Mouse (Mus musculus): ENCODE results near the gene Tnfrsf4. TPM values are rescaled to one million over a fixed set of nuclear protein-coding genes. Genes with fewer than 3 reads are reported as not detected.
A peak's percentile ranks its signal among the peaks of the same experiment; 100 is the strongest.

Tnfrsf4 gene
- polyA plus RNA-seq, 1 experiment from 2014 or later: 0.41 TPM

DNA sequence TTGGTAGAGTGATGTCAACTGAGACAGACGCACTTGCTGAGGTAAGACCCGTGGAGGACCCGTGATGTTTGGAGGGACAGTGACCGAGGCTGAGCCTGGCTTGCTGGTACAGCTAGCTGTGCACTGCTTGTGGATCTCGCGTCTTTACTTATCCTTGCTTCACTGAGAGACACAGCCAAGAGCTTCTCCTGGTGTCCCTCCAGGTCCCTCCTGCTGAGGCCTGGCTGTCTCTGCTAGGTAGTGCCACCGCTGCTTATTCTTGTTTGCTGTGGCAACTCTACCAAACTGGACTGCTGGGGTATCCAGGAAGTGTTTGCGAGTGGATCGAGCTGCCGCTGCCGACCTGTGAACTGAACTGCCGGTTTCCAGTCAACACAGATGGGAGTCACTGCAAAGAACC is 6.1 kb downstream of the Tnfrsf4 start:
- 88% methylated on average over 12 of the region's 12 CpGs for WGBS
- H3K9me3 ChIP-seq (ENCODE audit: control insufficient read depth, low read depth, low read length): no peaks in the 10 kb centered on the region
- no peak for ATAC-seq (ENCODE audit: insufficient number of reproducible peaks, insufficient read depth, low FRiP score, low read depth)

DNA sequence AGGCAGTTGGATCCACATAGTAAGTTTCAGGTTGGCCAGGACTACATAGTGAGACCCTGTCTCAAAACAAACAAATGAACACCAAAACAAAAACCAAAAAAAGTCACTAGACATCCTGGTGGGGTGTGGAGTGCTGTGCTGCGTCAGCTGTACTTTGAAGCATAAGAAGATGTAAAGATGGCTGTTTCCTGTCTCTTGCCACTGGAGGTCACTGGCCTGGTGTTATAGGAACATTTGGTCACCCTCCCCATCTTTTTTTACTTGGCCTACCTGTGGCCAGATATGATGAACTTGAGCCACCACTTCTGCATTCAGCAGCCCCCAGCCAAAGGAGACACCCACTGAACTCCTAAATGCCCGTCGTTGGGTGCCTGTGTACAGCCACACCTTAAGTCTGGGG is 7.7 kb downstream of the Tnfrsf4 start:
- no peaks in the 10 kb centered on the region for H3K27me3 ChIP-seq (ENCODE audit: control insufficient read depth, insufficient read depth, low read length)
- no peak overlapping the region for H3K4me2 ChIP-seq (replicated peaks; ENCODE audit: low read depth, low read length)
- no peak overlapping the region for H3K27ac ChIP-seq (ENCODE audit: low read length)
- ATAC-seq (ENCODE audit: insufficient number of reproducible peaks, insufficient read depth, low FRiP score, low read depth): no peak
- 66% methylated on average over 3 of the region's 3 CpGs for WGBS
- no peaks in the 10 kb centered on the region for H3K9me3 ChIP-seq (ENCODE audit: control insufficient read depth, low read depth, low read length)
- H3K4me1 ChIP-seq (ENCODE audit: control insufficient read depth, insufficient read depth, low read length): no peaks in the 10 kb centered on the region
- no peak overlapping the region for H3K4me3 ChIP-seq (ENCODE audit: low read depth, low read length)
- no peak overlapping the region for H3K9ac ChIP-seq (replicated peaks; ENCODE audit: low read depth, low read length)
- H3K36me3 ChIP-seq (ENCODE audit: control insufficient read depth, insufficient read depth, low read length): no peaks in the 10 kb centered on the region

More for the DNA sequence above, 6.1 kb downstream of the Tnfrsf4 start:
- Histone ChIP-seq H3K27me3 (ENCODE audit: control insufficient read depth, insufficient read depth, low read length) (no peaks in the 10 kb centered on the region), H3K36me3 (ENCODE audit: control insufficient read depth, insufficient read depth, low read length) (no peaks in the 10 kb centered on the region; the same call in 1 of the 2 replicates), H3K4me2 (replicated peaks; ENCODE audit: low read depth, low read length) (no peak overlapping the region), H3K9ac (replicated peaks; ENCODE audit: low read depth, low read length) (no peak overlapping the region), H3K4me1 (ENCODE audit: control insufficient read depth, insufficient read depth, low read length) (no peaks in the 10 kb centered on the region), H3K27ac (ENCODE audit: low read length) (no peak overlapping the region), H3K4me3 (ENCODE audit: low read depth, low read length) (no peak overlapping the region)

DNA sequence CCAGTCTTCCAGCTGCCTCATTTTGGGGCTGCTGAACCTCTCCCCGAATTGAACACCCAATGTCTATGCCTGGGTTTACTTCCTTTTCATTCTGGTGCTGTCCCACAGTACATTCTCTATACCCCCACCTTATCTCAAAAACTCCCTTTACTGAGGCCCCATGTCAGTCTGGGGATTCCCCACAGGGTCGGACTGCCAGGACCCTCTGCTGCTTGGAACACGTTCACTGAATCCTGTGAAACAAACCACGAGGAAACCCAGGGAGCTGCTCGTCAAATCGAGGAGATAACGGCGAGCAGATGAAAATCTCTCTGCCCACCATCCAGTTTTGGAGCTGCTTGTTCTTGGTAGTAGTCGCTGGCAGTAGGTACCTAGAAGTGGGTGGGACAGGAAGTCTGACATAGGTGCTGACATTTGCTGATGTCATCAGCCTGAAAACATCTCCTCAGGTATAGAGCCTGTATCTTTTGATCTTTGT is 8.3 kb downstream of the Tnfrsf4 start:
- H3K4me1 ChIP-seq (ENCODE audit: control insufficient read depth, insufficient read depth, low read length): no peaks in the 10 kb centered on the region
- H3K36me3 ChIP-seq (ENCODE audit: control insufficient read depth, insufficient read depth, low read length): no peaks in the 10 kb centered on the region
- H3K4me3 ChIP-seq (ENCODE audit: low read depth, low read length): no peak overlapping the region
- H3K27ac ChIP-seq (ENCODE audit: low read length): no peak overlapping the region
- WGBS: 52% methylated on average over 9 of the region's 9 CpGs
- no peak for ATAC-seq (ENCODE audit: insufficient number of reproducible peaks, insufficient read depth, low FRiP score, low read depth)
- H3K9ac ChIP-seq (replicated peaks; ENCODE audit: low read depth, low read length): no peak overlapping the region
- no peaks in the 10 kb centered on the region for H3K9me3 ChIP-seq (ENCODE audit: control insufficient read depth, low read depth, low read length)
- no peaks in the 10 kb centered on the region for H3K27me3 ChIP-seq (ENCODE audit: control insufficient read depth, insufficient read depth, low read length)
- H3K4me2 ChIP-seq (replicated peaks; ENCODE audit: low read depth, low read length): no peak overlapping the region

DNA sequence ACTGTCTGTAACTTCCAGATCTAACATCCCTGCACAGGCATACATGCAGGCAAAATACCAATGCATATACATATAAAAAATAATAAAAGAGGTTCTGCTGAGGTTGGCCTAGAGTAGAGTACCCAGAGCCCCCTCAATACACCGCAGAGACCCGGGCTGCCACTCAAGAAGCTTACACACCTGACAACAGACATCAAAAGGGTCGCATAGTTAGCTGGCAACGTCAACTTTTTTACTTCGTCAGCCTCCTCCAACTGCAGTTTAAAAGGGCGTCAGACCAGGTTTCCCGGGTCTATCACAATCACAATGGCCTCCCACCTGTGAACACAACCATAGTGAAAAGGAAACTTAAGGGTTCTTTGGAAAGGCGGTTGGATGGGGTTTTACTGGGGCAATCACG is 9.9 kb downstream of the Tnfrsf4 start:
- Histone ChIP-seq H3K4me2 (replicated peaks; ENCODE audit: low read depth, low read length) (no peak overlapping the region), H3K36me3 (ENCODE audit: control insufficient read depth, insufficient read depth, low read length) (peaks cover 4% of the 10 kb centered on the region; the same call in 1 of the 2 replicates), H3K9me3 (ENCODE audit: control insufficient read depth, low read depth, low read length) (no peaks in the 10 kb centered on the region), H3K4me1 (ENCODE audit: control insufficient read depth, insufficient read depth, low read length) (no peaks in the 10 kb centered on the region), H3K4me3 (ENCODE audit: low read depth, low read length) (no peak overlapping the region), H3K27ac (ENCODE audit: low read length) (no peak overlapping the region), H3K27me3 (ENCODE audit: control insufficient read depth, insufficient read depth, low read length) (no peaks in the 10 kb centered on the region), H3K9ac (replicated peaks; ENCODE audit: low read depth, low read length) (no peak overlapping the region)
- 79% methylated on average over 9 of the region's 9 CpGs for WGBS
- ATAC-seq (ENCODE audit: insufficient number of reproducible peaks, insufficient read depth, low FRiP score, low read depth): no peak

DNA sequence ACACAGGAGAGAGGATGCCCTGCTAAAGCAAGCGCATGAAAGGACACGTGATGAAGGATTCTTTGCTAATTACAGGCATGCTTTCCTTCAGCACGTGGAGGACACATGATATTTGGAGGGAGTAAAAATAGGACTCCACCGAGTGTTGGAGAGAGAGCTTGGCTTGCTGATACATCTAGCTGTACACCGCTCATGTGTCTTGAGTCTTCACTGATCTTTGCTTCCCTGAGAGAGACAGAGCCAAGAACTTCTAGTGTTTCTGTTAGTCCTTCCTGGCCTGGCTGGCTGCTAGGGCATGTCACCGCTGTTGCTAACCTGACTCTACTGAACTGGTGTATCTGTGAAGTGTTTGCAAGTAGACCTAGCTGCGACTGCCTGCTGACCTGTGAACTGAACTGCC is 10.5 kb downstream of the Tnfrsf4 start:
- H3K4me1 ChIP-seq (ENCODE audit: control insufficient read depth, insufficient read depth, low read length): no peaks in the 10 kb centered on the region
- H3K36me3 ChIP-seq (ENCODE audit: control insufficient read depth, insufficient read depth, low read length): peaks cover 4% of the 10 kb centered on the region; the same call in 1 of the 2 replicates
- no peak overlapping the region for H3K4me3 ChIP-seq (ENCODE audit: low read depth, low read length)
- H3K4me2 ChIP-seq (replicated peaks; ENCODE audit: low read depth, low read length): no peak overlapping the region
- 88% methylated on average over 7 of the region's 7 CpGs for WGBS
- no peak overlapping the region for H3K9ac ChIP-seq (replicated peaks; ENCODE audit: low read depth, low read length)
- ATAC-seq (ENCODE audit: insufficient number of reproducible peaks, insufficient read depth, low FRiP score, low read depth): no peak
- H3K9me3 ChIP-seq (ENCODE audit: control insufficient read depth, low read depth, low read length): no peaks in the 10 kb centered on the region
- H3K27ac ChIP-seq (ENCODE audit: low read length): no peak overlapping the region
- H3K27me3 ChIP-seq (ENCODE audit: control insufficient read depth, insufficient read depth, low read length): no peaks in the 10 kb centered on the region

DNA sequence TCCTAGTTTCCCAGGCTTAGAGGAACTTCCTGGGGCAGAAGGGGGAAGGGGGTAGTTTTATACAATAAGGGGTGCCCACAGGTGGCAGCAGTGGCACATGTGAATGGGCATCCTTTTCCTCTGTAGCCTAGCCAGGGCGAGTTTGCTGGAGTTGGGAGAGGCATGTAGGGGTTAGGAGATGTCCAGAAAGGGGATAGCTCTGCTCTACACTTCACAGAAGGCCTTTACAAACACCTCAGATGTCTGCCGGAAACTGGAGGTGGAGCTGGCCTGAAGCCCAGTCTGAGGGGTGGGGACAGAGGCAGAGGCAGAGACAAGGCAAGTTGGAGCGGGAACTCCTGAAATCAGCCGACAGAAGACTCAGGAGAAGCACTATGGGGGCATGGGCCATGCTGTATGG is 12.4 kb downstream of the Tnfrsf4 start, which contains the start of gene Tnfrsf18:
Gene Tnfrsf18, plus strand, starts transcription at position 152 of the 400 bp plus-strand sequence.
- Histone ChIP-seq H3K9me3 (ENCODE audit: control insufficient read depth, low read depth, low read length) (no peaks in the 10 kb centered on the region), H3K9ac (replicated peaks; ENCODE audit: low read depth, low read length) (no peak within 1 kb of the TSS), H3K4me3 (ENCODE audit: low read depth, low read length) (no peak within 1 kb of the TSS), H3K4me1 (ENCODE audit: control insufficient read depth, insufficient read depth, low read length) (peaks cover 7% of the 10 kb centered on the region; the same call in 1 of the 2 replicates), H3K4me2 (replicated peaks; ENCODE audit: low read depth, low read length) (no peak within 1 kb of the TSS), H3K27ac (ENCODE audit: low read length) (no peak within 1 kb of the TSS), H3K27me3 (ENCODE audit: control insufficient read depth, insufficient read depth, low read length) (no peaks in the 10 kb centered on the region), H3K36me3 (ENCODE audit: control insufficient read depth, insufficient read depth, low read length) (peaks cover 4% of the 10 kb centered on the region; the same call in 1 of the 2 replicates)
- peak; percentile 14; the same call in 1 of the 2 replicates for ATAC-seq (ENCODE audit: insufficient number of reproducible peaks, insufficient read depth, low FRiP score, low read depth)
- 41% methylated on average over 4 of the region's 4 CpGs for WGBS

DNA sequence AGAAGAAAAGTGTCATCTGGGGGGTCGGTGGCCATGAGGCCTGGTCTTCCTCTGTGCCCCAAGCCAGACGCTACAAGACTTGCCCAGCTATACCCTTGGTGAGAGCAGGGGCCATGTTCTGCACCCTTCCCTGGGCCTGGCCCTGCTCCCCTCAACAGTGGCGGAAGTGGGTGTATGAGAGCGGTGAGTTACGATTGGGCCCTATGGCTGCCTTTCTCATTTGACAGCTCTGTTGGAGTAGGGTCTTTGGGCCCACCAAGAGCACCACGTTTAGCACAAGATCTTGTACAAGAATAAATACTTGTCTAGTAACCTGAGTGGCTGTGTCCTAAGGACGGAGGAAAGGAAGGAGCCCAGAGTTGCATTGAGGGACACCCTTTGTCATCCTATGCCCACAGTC is 14.9 kb downstream of the Tnfrsf4 start:
- 91% methylated on average over 7 of the region's 7 CpGs for WGBS
- Histone ChIP-seq H3K9ac (replicated peaks; ENCODE audit: low read depth, low read length) (no peak overlapping the region), H3K9me3 (ENCODE audit: control insufficient read depth, low read depth, low read length) (no peaks in the 10 kb centered on the region), H3K36me3 (ENCODE audit: control insufficient read depth, insufficient read depth, low read length) (peaks cover 4% of the 10 kb centered on the region; the same call in 1 of the 2 replicates), H3K4me2 (replicated peaks; ENCODE audit: low read depth, low read length) (no peak overlapping the region), H3K27me3 (ENCODE audit: control insufficient read depth, insufficient read depth, low read length) (no peaks in the 10 kb centered on the region), H3K4me3 (ENCODE audit: low read depth, low read length) (no peak overlapping the region), H3K4me1 (ENCODE audit: control insufficient read depth, insufficient read depth, low read length) (peaks cover 15% of the 10 kb centered on the region), H3K27ac (ENCODE audit: low read length) (no peak overlapping the region)
- ATAC-seq (ENCODE audit: insufficient number of reproducible peaks, insufficient read depth, low FRiP score, low read depth): no peak

DNA sequence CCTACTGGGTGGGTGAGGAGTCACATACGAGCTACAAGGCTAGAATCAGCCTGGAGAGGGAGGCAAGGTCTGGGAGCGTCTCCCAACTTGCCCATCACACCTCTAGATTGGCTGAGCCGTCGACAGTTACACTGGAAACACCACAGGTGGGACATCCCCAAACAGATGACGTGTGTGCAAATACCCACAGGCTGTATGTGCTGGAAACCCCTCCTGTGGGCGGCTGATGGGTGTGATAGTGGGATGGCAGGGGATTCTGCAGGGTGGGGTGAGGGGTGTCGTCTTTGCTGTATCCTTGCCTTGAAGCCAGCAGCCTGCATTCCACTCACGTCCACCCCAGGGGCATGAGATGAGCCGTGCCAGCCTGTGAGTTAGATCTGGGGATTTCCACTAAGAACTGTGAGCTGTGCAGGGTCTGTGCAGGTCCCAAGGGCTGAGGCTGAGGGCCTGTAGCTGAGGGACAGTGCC is 17.0 kb downstream of the Tnfrsf4 start:
- Histone ChIP-seq H3K27ac (ENCODE audit: low read length) (0 out of 2 replicates have a peak overlapping the region, but pooled peaks have one; percentile 7), H3K9me3 (ENCODE audit: control insufficient read depth, low read depth, low read length) (no peaks in the 10 kb centered on the region), H3K36me3 (ENCODE audit: control insufficient read depth, insufficient read depth, low read length) (peaks cover 4% of the 10 kb centered on the region; the same call in 1 of the 2 replicates), H3K27me3 (ENCODE audit: control insufficient read depth, insufficient read depth, low read length) (0 out of 2 replicates have a peak, but pooled peaks cover 7% of the 10 kb centered on the region), H3K4me1 (ENCODE audit: control insufficient read depth, insufficient read depth, low read length) (peaks cover 15% of the 10 kb centered on the region), H3K9ac (replicated peaks; ENCODE audit: low read depth, low read length) (peak overlapping the region; percentile 37), H3K4me3 (ENCODE audit: low read depth, low read length) (peak overlapping the region; percentile 46), H3K4me2 (replicated peaks; ENCODE audit: low read depth, low read length) (peak overlapping the region; percentile 64)
- WGBS: 41% methylated on average over 9 of the region's 9 CpGs
- ATAC-seq (ENCODE audit: insufficient number of reproducible peaks, insufficient read depth, low FRiP score, low read depth): no peak

DNA sequence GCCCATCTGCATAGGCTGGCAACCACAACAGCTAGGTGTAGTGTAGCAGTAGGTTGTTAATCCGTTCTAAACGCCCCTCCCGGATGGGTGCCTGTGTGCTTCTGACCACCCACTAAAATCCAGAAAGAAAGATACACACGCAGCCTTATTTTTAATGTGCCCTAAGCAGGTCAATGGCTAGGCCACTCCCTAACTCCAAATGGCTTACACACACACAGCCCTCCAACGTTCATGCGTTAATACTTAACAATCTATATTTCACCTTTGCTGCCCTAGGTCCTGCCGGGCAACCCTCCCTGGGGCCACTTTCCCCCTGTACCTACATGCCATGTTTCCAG is 17.6 kb downstream of the Tnfrsf4 start:
- no peaks in the 10 kb centered on the region for H3K9me3 ChIP-seq (ENCODE audit: control insufficient read depth, low read depth, low read length)
- H3K4me2 ChIP-seq (replicated peaks; ENCODE audit: low read depth, low read length): peak overlapping the region; percentile 64
- ATAC-seq (ENCODE audit: insufficient number of reproducible peaks, insufficient read depth, low FRiP score, low read depth): peak; percentile 19
- H3K27ac ChIP-seq (ENCODE audit: low read length): peak overlapping the region; percentile 94; the same call in 1 of the 2 replicates
- peak overlapping the region; percentile 46 for H3K4me3 ChIP-seq (ENCODE audit: low read depth, low read length)
- H3K4me1 ChIP-seq (ENCODE audit: control insufficient read depth, insufficient read depth, low read length): peaks cover 15% of the 10 kb centered on the region
- 5% methylated on average over 7 of the region's 7 CpGs for WGBS
- H3K36me3 ChIP-seq (ENCODE audit: control insufficient read depth, insufficient read depth, low read length): peaks cover 4% of the 10 kb centered on the region; the same call in 1 of the 2 replicates
- 0 out of 2 replicates have a peak, but pooled peaks cover 7% of the 10 kb centered on the region for H3K27me3 ChIP-seq (ENCODE audit: control insufficient read depth, insufficient read depth, low read length)
- peak overlapping the region; percentile 37 for H3K9ac ChIP-seq (replicated peaks; ENCODE audit: low read depth, low read length)
